Mouse (Mus musculus) ES-E14 (cell line): ENCODE measurements around the gene Otop3.

Source experiments
- CHD2 ChIP-seq: IDR thresholded peaks from 2 replicates; pipeline ENCODE4 v1.6.1; 2014; ENCODE audit warnings: mild to moderate bottlenecking, low read depth, low read length, inconsistent platforms
- HCFC1 ChIP-seq: IDR thresholded peaks from 2 replicates; pipeline ENCODE4 v1.6.1; 2012; ENCODE audit warnings: low read length, inconsistent platforms, borderline replicate concordance; ENCODE audit not compliant: insufficient read depth
- MAFK ChIP-seq: IDR thresholded peaks from 2 replicates; pipeline ENCODE4 v1.6.1; 2014; ENCODE audit warnings: mild to moderate bottlenecking, low read depth, low read length, inconsistent platforms; ENCODE audit not compliant: insufficient read depth
- ZC3H11A ChIP-seq: IDR thresholded peaks from 2 replicates; pipeline ENCODE4 v1.6.1; 2012; ENCODE audit warnings: low read depth, mild to moderate bottlenecking, inconsistent platforms, low read length, borderline replicate concordance

DNA sequence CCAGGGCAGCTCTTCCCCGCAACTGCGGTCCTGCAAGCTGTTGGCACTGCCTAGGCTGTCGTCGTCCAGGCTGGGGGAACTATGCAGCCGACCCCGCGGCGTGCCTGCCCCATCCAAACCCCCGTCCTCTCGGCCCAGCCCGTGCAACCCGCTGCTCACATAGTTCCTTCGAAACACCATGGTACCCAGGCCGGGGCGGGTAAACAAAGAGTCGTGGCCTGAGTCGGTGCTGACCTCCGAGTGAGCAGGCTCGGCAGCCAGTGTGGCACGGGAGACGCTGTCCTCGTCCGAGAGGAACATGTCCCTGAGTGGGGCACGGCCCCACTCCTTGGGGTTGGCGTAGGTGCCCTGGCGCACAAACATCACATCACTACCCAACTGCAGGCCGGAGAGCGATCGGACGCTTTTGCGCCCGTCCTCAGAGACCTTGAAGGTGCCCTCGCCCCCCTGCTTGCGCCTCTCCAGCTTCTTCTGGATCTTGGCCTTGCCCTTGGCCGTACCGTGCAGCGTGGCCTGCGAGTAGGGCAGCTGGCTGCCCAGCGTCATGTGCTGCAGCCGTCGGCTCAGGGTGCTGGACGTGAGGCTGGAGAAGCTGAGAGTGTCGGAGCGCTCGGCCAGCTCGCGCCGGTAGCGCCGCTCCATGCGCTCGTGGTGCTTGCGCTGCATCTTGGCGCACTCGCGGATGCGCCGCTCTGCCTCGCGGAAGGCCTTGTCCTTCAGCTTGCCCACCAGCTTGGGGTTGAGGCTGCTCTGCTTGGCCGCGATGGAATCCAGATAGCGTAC lies 16.1 kb upstream of the Otop3 start:
- TF ChIP-seq CHD2 (no peak), HCFC1 (no peak), ZC3H11A (no peak), MAFK (no peak)
